Mouse (Mus musculus): Measurements from ENCODE around the gene Ccr10.
"Not testable (repeated sequence)": the region's sequence is repeated elsewhere in the genome, so short reads cannot be mapped to it uniquely, and the experiment has no call there.

Gene Ccr10

GRCm38 (mm10) chr11:101124494-101124893, 50.7 kb downstream of the Ccr10 start:
- not testable (repeated sequence) for DNase-seq (ENCODE audit: low spot score)
